Mouse (Mus musculus) small intestine, adult 2 months (tissue): Measurements from ENCODE around the gene Mrpl4. TPM values are rescaled to one million over a fixed set of nuclear protein-coding genes. Genes with fewer than 3 reads are reported as not detected.
A peak's percentile ranks its signal among the peaks of the same experiment; 100 is the strongest.
"Not testable (repeated sequence)": the region's sequence is repeated elsewhere in the genome, so short reads cannot be mapped to it uniquely, and the experiment has no call there.

ENCODE experiments used
- H3K27ac ChIP-seq: fragments of 200-500 bp; 2 replicates; pipeline ENCODE4 v1.5.1; 2012; ENCODE audit warnings: low read depth, low read length, control low read depth, inconsistent platforms; ENCODE audit not compliant: insufficient read depth
- H3K27me3 ChIP-seq: fragments of 200-500 bp; 2 replicates; pipeline ENCODE4 v1.6.1; 2012; ENCODE audit warnings: mild to moderate bottlenecking, moderate library complexity, low read length, inconsistent platforms; ENCODE audit not compliant: control insufficient read depth, insufficient read depth
- H3K36me3 ChIP-seq: fragments of 200-500 bp; 2 replicates; pipeline ENCODE4 v1.6.1; 2012; ENCODE audit warnings: mild to moderate bottlenecking, low read length, control low read depth, inconsistent platforms; ENCODE audit not compliant: control insufficient read depth, insufficient read depth
- H3K4me1 ChIP-seq: fragments of 200-500 bp; 2 replicates; pipeline ENCODE4 v1.6.1; 2012; ENCODE audit warnings: low read length, inconsistent platforms, mixed read lengths; ENCODE audit not compliant: control insufficient read depth, insufficient read depth, insufficient read length
- H3K4me3 ChIP-seq: fragments of 200-500 bp; 2 replicates; pipeline ENCODE4 v1.5.1; 2012; ENCODE audit warnings: low read depth, mild to moderate bottlenecking, control low read depth, inconsistent platforms, low read length, moderate library complexity
- CTCF ChIP-seq: fragments of 200-500 bp; IDR thresholded peaks from 2 replicates; pipeline ENCODE4 v1.5.1; 2012; ENCODE audit warnings: low read depth, mild to moderate bottlenecking, control low read depth, inconsistent platforms, low read length, moderate library complexity, mixed read lengths; ENCODE audit not compliant: insufficient replicate concordance, insufficient read length; ENCODE audit errors: extremely low read depth
- POLR2A ChIP-seq: fragments of 200-500 bp; IDR thresholded peaks from 2 replicates; pipeline ENCODE4 v1.6.1; 2012; ENCODE audit warnings: low read depth, mild to moderate bottlenecking, control low read depth, inconsistent platforms, low read length, moderate library complexity
- WGBS: fragments of 180-500 bp; shearing (Covaris S2); methylation state at CpG from one replicate; pipeline ENCODE4 v1.1.7; 2018; 5-methylcytosine and 5-hydroxymethylcytosine counted together
- polyA plus RNA-seq: library from polyadenylated mRNA; depleted of rRNA; stranded (reverse); fragments of >200 nt; gene quantifications from 2 replicates; pipeline ENCODE4 v1.2.3, GENCODE M21; 2012

The Mrpl4 gene
- polyA plus RNA-seq, 1 experiment = 143 TPM

- peaks cover 15% of the 10 kb centered on the region for H3K4me1 ChIP-seq
- no peaks in the 10 kb centered on the region for H3K36me3 ChIP-seq
- TF ChIP-seq CTCF = no peak
- TF ChIP-seq POLR2A = no peak
- H3K4me3 ChIP-seq = no peak overlapping the region
- no peak overlapping the region for H3K27ac ChIP-seq
- H3K27me3 ChIP-seq = peaks cover 49% of the 10 kb centered on the region
- 47% methylated on average over 9 of the region's 9 CpGs for WGBS
Observed at GRCm38 (mm10) chr9:21035586-21035985, 33.0 kb downstream of the Mrpl4 start.

- H3K4me1 ChIP-seq = peaks cover 15% of the 10 kb centered on the region
- no peak overlapping the region for H3K27ac ChIP-seq
- TF ChIP-seq POLR2A = no peak
- TF ChIP-seq CTCF = no peak
- H3K36me3 ChIP-seq = no peaks in the 10 kb centered on the region
- no peak overlapping the region for H3K4me3 ChIP-seq
- peaks cover 49% of the 10 kb centered on the region for H3K27me3 ChIP-seq
- WGBS = 15% methylated on average over 20 of the region's 20 CpGs
Observed at GRCm38 (mm10) chr9:21036161-21036560, 33.6 kb downstream of the Mrpl4 start.

DNA sequence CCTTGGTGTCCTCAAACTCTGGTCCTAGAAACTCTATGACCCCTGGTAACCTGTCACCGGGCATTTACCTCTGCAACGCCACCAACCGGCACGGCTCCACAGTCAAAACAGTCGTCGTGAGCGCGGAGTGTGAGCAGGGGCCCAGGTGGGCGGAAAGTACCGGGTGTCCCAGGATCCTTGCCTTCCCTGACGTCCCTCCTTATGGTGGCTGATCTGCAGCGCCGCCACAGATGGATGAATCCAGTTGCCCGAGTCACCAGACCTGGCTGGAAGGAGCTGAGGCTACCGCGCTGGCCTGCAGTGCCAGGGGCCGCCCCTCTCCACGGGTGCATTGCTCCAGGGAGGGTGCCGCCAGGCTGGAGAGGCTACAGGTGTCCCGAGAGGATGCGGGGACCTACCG lies 34.1 kb downstream of the Mrpl4 start:
- Histone ChIP-seq H3K27ac (no peak overlapping the region), H3K36me3 (no peaks in the 10 kb centered on the region), H3K27me3 (peaks cover 49% of the 10 kb centered on the region), H3K4me1 (peaks cover 13% of the 10 kb centered on the region), H3K4me3 (no peak overlapping the region)
- WGBS = 6% methylated on average over 22 of the region's 22 CpGs
- no peak for TF ChIP-seq POLR2A
- no peak for TF ChIP-seq CTCF

- H3K4me1 ChIP-seq = peaks cover 9% of the 10 kb centered on the region
- 3% methylated on average over 31 of the region's 31 CpGs for WGBS
- H3K36me3 ChIP-seq = no peaks in the 10 kb centered on the region
- H3K27ac ChIP-seq = no peak overlapping the region
- H3K4me3 ChIP-seq = peak overlapping the region; percentile 20; the same call in 1 of the 2 replicates
- peaks cover 43% of the 10 kb centered on the region for H3K27me3 ChIP-seq
- no peak for TF ChIP-seq POLR2A
- no peak for TF ChIP-seq CTCF
Observed at GRCm38 (mm10) chr9:21037481-21037891, 34.9 kb downstream of the Mrpl4 start.

DNA sequence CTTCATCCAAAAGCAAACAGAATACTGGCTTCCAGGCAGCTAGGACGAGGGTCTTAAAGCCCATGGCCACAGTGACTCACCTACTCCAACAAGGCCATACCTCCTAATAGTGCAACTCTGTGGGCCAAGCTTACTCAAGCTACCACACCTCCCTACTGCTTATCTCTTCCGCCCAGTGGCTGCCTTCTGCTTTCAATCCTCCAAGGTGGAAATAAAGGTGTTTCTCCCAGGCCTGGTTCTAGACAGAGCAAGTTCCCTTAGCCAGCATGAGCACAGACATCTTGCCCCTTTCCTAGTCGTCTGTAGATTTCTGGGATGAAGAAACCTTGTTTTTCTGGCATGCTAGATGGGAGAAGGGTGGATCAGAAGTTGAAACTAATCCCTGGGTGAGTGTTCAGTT lies 37.2 kb downstream of the Mrpl4 start:
- TF ChIP-seq CTCF (no peak), POLR2A (no peak)
- Histone ChIP-seq H3K36me3 (no peaks in the 10 kb centered on the region), H3K27me3 (peaks cover 33% of the 10 kb centered on the region), H3K27ac (no peak overlapping the region), H3K4me1 (no peaks in the 10 kb centered on the region), H3K4me3 (no peak overlapping the region)
- WGBS = 81% methylated on average over 3 of the region's 3 CpGs

- Histone ChIP-seq H3K4me3 (no peak overlapping the region), H3K4me1 (no peaks in the 10 kb centered on the region), H3K27ac (no peak overlapping the region), H3K27me3 (peaks cover 17% of the 10 kb centered on the region), H3K36me3 (no peaks in the 10 kb centered on the region)
- WGBS = 39% methylated on average over 4 of the region's 4 CpGs
- no peak for TF ChIP-seq POLR2A
- TF ChIP-seq CTCF = no peak
Observed at GRCm38 (mm10) chr9:21041308-21041707, 38.8 kb downstream of the Mrpl4 start.

- Histone ChIP-seq H3K27ac (no peak overlapping the region), H3K27me3 (peaks cover 1% of the 10 kb centered on the region; the same call in 1 of the 2 replicates), H3K4me1 (no peaks in the 10 kb centered on the region), H3K4me3 (no peak overlapping the region), H3K36me3 (no peaks in the 10 kb centered on the region)
- WGBS = 87% methylated on average over 4 of the region's 4 CpGs
- TF ChIP-seq CTCF = no peak
- TF ChIP-seq POLR2A = no peak
Observed at GRCm38 (mm10) chr9:21043563-21043962, 41.0 kb downstream of the Mrpl4 start.

DNA sequence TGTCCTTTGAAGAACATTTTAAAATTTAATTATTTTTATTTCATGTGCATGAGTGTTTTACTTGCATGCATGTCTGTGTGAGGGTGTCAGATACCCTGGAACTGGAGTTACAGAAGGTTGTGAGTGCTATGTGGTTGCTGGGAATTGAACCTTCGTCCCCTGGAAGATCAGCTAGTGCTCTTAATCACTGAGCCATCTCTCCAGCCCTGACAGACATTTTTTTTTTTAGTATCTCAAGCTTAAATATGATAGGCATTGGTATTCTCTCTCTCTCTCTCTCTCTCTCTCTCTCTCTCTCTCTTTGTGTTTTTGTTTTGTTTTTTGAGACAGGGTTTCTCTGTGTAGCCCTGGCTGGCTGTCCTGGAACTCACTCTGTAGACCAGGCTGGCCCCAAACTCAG lies 42.2 kb downstream of the Mrpl4 start:
- WGBS = 46% methylated on average over 1 of the region's 1 CpGs

More for the DNA sequence above, 42.2 kb downstream of the Mrpl4 start:
- not testable (repeated sequence) for H3K4me3 ChIP-seq, H3K27me3 ChIP-seq, H3K4me1 ChIP-seq, H3K36me3 ChIP-seq, H3K27ac ChIP-seq
